Mouse (Mus musculus) ES-Bruce4 (cell line): Measurements from ENCODE around the gene Nudcd3. TPM values are rescaled to one million over a fixed set of nuclear protein-coding genes. Genes with fewer than 3 reads are reported as not detected.
A peak's percentile ranks its signal among the peaks of the same experiment; 100 is the strongest.

Experiments used
- H3K27ac ChIP-seq: 2 replicates; pipeline ENCODE4 v1.5.1; 2012; ENCODE audit warnings: low read length, inconsistent platforms; ENCODE audit not compliant: insufficient read depth
- H3K27me3 ChIP-seq: 2 replicates; pipeline ENCODE4 v1.6.1; 2012; ENCODE audit warnings: mild to moderate bottlenecking, low read length, inconsistent platforms; ENCODE audit not compliant: control insufficient read depth, poor library complexity, insufficient read depth, severe bottlenecking
- H3K36me3 ChIP-seq: 2 replicates; pipeline ENCODE4 v1.6.1; 2012; ENCODE audit warnings: inconsistent platforms, mild to moderate bottlenecking, low read length, moderate library complexity; ENCODE audit not compliant: control insufficient read depth, poor library complexity, insufficient read depth, severe bottlenecking
- H3K4me1 ChIP-seq: one replicate; pipeline ENCODE4 v1.8.1; 2011; ENCODE audit warnings: low read length; ENCODE audit not compliant: control insufficient read depth, insufficient read depth
- H3K4me3 ChIP-seq: 2 replicates; pipeline ENCODE4 v1.5.1; 2011; ENCODE audit warnings: low read depth, mild to moderate bottlenecking, low read length
- H3K9ac ChIP-seq: 2 replicates; pipeline ENCODE4 v1.6.1; 2012; ENCODE audit warnings: low read depth, mild to moderate bottlenecking, inconsistent platforms; ENCODE audit not compliant: poor library complexity, severe bottlenecking
- H3K9me3 ChIP-seq: replicated peaks from 2 replicates; pipeline ENCODE4 v1.6.1; 2012; ENCODE audit warnings: mild to moderate bottlenecking, low read length, inconsistent platforms; ENCODE audit not compliant: control insufficient read depth, poor library complexity, insufficient read depth, severe bottlenecking
- CTCF ChIP-seq: IDR thresholded peaks from one replicate; pipeline ENCODE4 v1.8.1; 2011; ENCODE audit warnings: low read depth, low read length
- EP300 ChIP-seq: IDR thresholded peaks from 2 replicates; pipeline ENCODE4 v1.6.1; 2011; ENCODE audit warnings: low read depth, low read length; ENCODE audit not compliant: insufficient read depth
- POLR2A ChIP-seq: IDR thresholded peaks from one replicate; pipeline ENCODE4 v1.8.1; 2011; ENCODE audit warnings: low read length; ENCODE audit not compliant: insufficient read depth
- polyA plus RNA-seq: library from polyadenylated mRNA; stranded (reverse); fragments of >200 nt; gene quantifications from 2 replicates; pipeline ENCODE4 v1.2.4, GENCODE M21; 2011; ENCODE audit warnings: low read depth; ENCODE audit not compliant: missing spikeins, insufficient read depth, insufficient read length

The Nudcd3 gene
- polyA plus RNA-seq, 1 experiment = 78.2 TPM

DNA sequence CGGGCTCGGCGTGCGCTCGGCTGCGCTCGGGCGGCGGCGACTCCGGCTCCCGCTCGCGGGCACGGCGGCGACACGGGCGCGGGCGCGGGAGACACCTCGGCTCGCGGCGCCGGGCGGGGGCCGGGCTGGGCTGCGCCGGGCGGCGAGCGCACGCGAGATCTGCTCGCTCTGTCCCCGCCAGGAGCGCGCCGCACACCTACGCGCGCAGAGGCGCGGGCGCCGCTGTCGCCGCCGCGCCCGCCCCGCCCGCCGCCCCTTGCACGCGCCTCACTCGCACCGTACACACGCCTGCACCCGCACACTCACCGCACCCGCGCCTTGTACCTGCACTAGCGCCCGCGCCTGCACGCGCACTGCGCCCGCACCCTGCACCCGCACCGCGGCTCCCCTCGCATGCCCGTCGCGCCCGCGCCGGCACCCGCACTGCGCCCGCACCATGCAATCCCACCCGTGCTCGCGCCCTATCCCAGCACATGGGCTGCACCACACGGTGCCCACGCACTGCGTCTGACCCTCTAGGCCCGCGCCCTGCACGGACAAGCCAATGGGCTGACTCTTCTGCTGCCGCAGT lies 134.6 kb downstream of the Nudcd3 start:
- H3K4me1 ChIP-seq = peaks cover 7% of the 10 kb centered on the region
- H3K27me3 ChIP-seq = peaks cover 16% of the 10 kb centered on the region
- H3K36me3 ChIP-seq = no peaks in the 10 kb centered on the region
- peak overlapping the region; percentile 90 for H3K9ac ChIP-seq
- H3K9me3 ChIP-seq = no peaks in the 10 kb centered on the region
- H3K27ac ChIP-seq = no peak overlapping the region
- TF ChIP-seq CTCF (no peak), EP300 (no peak), POLR2A (no peak)
- peak overlapping the region; percentile 77 for H3K4me3 ChIP-seq

- H3K27me3 ChIP-seq = peaks cover 16% of the 10 kb centered on the region
- H3K36me3 ChIP-seq = no peaks in the 10 kb centered on the region
- no peaks in the 10 kb centered on the region for H3K9me3 ChIP-seq
- H3K4me3 ChIP-seq = peak overlapping the region; percentile 77
- H3K27ac ChIP-seq = no peak overlapping the region
- H3K4me1 ChIP-seq = peaks cover 7% of the 10 kb centered on the region
- peak overlapping the region; percentile 90 for H3K9ac ChIP-seq
- TF ChIP-seq CTCF = no peak
- no peak for TF ChIP-seq POLR2A
- TF ChIP-seq EP300 = no peak
Measured at GRCm38 (mm10) chr11:6065046-6065521, 135.1 kb downstream of the Nudcd3 start.

GRCm38 (mm10) chr11:6064215-6065045 lies 135.8 kb downstream of the Nudcd3 start:
- Histone ChIP-seq H3K4me3 (peak overlapping the region; percentile 77), H3K4me1 (peaks cover 7% of the 10 kb centered on the region), H3K27me3 (peaks cover 16% of the 10 kb centered on the region), H3K27ac (no peak overlapping the region), H3K9me3 (no peaks in the 10 kb centered on the region), H3K9ac (peak overlapping the region; percentile 90), H3K36me3 (no peaks in the 10 kb centered on the region)
- TF ChIP-seq POLR2A (no peak), EP300 (no peak), CTCF (no peak)

GRCm38 (mm10) chr11:6063501-6064214 lies 136.6 kb downstream of the Nudcd3 start:
- TF ChIP-seq CTCF = no peak
- no peak for TF ChIP-seq POLR2A
- no peak for TF ChIP-seq EP300

GRCm38 (mm10) chr11:6063065-6063464 lies 137.2 kb downstream of the Nudcd3 start:
- no peak overlapping the region for H3K4me3 ChIP-seq

More at GRCm38 (mm10) chr11:6063501-6064214, 136.6 kb downstream of the Nudcd3 start:
- peaks cover 16% of the 10 kb centered on the region for H3K27me3 ChIP-seq
- H3K9ac ChIP-seq = 0 out of 2 replicates have a peak overlapping the region, but pooled peaks have one; percentile 90
- H3K4me1 ChIP-seq = peaks cover 7% of the 10 kb centered on the region
- no peak overlapping the region for H3K4me3 ChIP-seq
- H3K9me3 ChIP-seq = no peaks in the 10 kb centered on the region
- H3K36me3 ChIP-seq = no peaks in the 10 kb centered on the region
- H3K27ac ChIP-seq = no peak overlapping the region

More at GRCm38 (mm10) chr11:6063065-6063464, 137.2 kb downstream of the Nudcd3 start:
- Histone ChIP-seq H3K9me3 (no peaks in the 10 kb centered on the region), H3K27me3 (peaks cover 16% of the 10 kb centered on the region), H3K9ac (no peak overlapping the region), H3K27ac (no peak overlapping the region), H3K36me3 (no peaks in the 10 kb centered on the region), H3K4me1 (peaks cover 7% of the 10 kb centered on the region)
- TF ChIP-seq CTCF (no peak), POLR2A (no peak), EP300 (no peak)
